Mouse (Mus musculus) cerebellum, postnatal 25 days (tissue): ENCODE measurements around the gene Gria4.
"Not testable (repeated sequence)": the region's sequence is repeated elsewhere in the genome, so short reads cannot be mapped to it uniquely, and the experiment has no call there.

Experiments
- DNase-seq, 2 experiments: peaks; one replicate each; pipeline ENCODE4 v3.0.0; 2021; ENCODE audit warnings: mixed read lengths in 2 of 2

Gria4 gene

GRCm38 (mm10) chr9:4555415-4555959, 240.5 kb downstream of the Gria4 start:
- no peak for DNase-seq

- DNase-seq, result peak in 1 of 2 experiments; percentile 21
These were observed 256.8 kb downstream of the Gria4 start for GRCm38 (mm10) chr9:4539218-4539617.

- DNase-seq, result peak in 1 of 2 experiments; percentile 42
These were observed 259.4 kb downstream of the Gria4 start for GRCm38 (mm10) chr9:4536514-4537150.

GRCm38 (mm10) chr9:4514563-4514885, 281.5 kb downstream of the Gria4 start:
- no peak for DNase-seq

GRCm38 (mm10) chr9:4513796-4514562, 282.1 kb downstream of the Gria4 start:
- no peak for DNase-seq

GRCm38 (mm10) chr9:4506086-4506485, 289.9 kb downstream of the Gria4 start:
- DNase-seq, result no peak

GRCm38 (mm10) chr9:4505087-4505486, 290.9 kb downstream of the Gria4 start:
- DNase-seq, result peak in 1 of 2 experiments; percentile 24

- no peak for DNase-seq
These were observed 309.6 kb downstream of the Gria4 start for GRCm38 (mm10) chr9:4486428-4486827.

GRCm38 (mm10) chr9:4484502-4484901, 311.5 kb downstream of the Gria4 start:
- no peak for DNase-seq

GRCm38 (mm10) chr9:4470791-4471190, 325.2 kb downstream of the Gria4 start:
- DNase-seq, result no peak

- DNase-seq, result no peak
These were observed 336.5 kb downstream of the Gria4 start for GRCm38 (mm10) chr9:4459456-4460070.

- no peak for DNase-seq
These were observed 337.8 kb downstream of the Gria4 start for GRCm38 (mm10) chr9:4458193-4458592.

- DNase-seq, result peak; percentile 15 to 31
These were observed 338.4 kb downstream of the Gria4 start for GRCm38 (mm10) chr9:4457644-4458043.

GRCm38 (mm10) chr9:4442908-4443307, 353.1 kb downstream of the Gria4 start:
- DNase-seq, result peak; percentile 25 to 47

- not testable (repeated sequence) for DNase-seq
These were observed 395.2 kb downstream of the Gria4 start for GRCm38 (mm10) chr9:4400801-4401200.

GRCm38 (mm10) chr9:4376640-4377120, 419.4 kb downstream of the Gria4 start:
- peak in 1 of 2 experiments; percentile 65 for DNase-seq

- peak; percentile 94 to 95 for DNase-seq
These were observed 420.0 kb downstream of the Gria4 start, which contains the start of gene Msantd4 for GRCm38 (mm10) chr9:4375828-4376639. TSS of gene Msantd4 (plus strand) at chr9:4376562.
